8 mouse cellular contexts compared by ENCODE assay signal in genomic region chr11:6365885-6366284, GRCm38 (mm10). TPM values are rescaled to one million over a fixed set of nuclear protein-coding genes. Genes with fewer than 3 reads are reported as not detected.
A peak's percentile ranks its signal among the peaks of the same experiment; 100 is the strongest.
DNase-seq lines count a peak whose midpoint lies in the region; ATAC-seq and TF ChIP-seq lines count a peak whose summit lies in the region.

No protein-coding gene starts in this region.

- TF ChIP-seq CTCF in spleen, adult 2 months (IDR thresholded peaks at IDR 0.05; ENCODE audit: extremely low read depth, insufficient read depth, insufficient read length, insufficient replicate concordance) = peak; percentile 81; the same call in 1 of the 2 replicates

- no peaks in the 10 kb centered on the region for H3K36me3 ChIP-seq in embryonic facial prominence, embryonic 14.5 days (ENCODE audit: control insufficient read depth, insufficient read depth, low read length)
- H3K36me3 ChIP-seq in heart, embryonic 10.5 days = no peaks in the 10 kb centered on the region
- no peaks in the 10 kb centered on the region for H3K36me3 ChIP-seq in limb, embryonic 15.5 days
- no peaks in the 10 kb centered on the region for H3K36me3 ChIP-seq in midbrain, embryonic 16.5 days (ENCODE audit: control insufficient read depth, insufficient read depth, low read length)
- H3K36me3 ChIP-seq in spleen, adult 2 months (ENCODE audit: control insufficient read depth, insufficient read depth, low read length) = no peaks in the 10 kb centered on the region

- ATAC-seq in embryonic facial prominence, embryonic 14.5 days (ENCODE audit: low read depth) = peak; percentile 70
- ATAC-seq in limb, embryonic 15.5 days (ENCODE audit: insufficient number of reproducible peaks, low FRiP score, low TSS enrichment, low read depth) = peak; percentile 54; the same call in 1 of the 2 replicates
- 0 out of 2 replicates have a peak, but pooled peaks have one; percentile 39 for ATAC-seq in midbrain, embryonic 16.5 days

- no peak for TF ChIP-seq POLR2A in spleen, adult 2 months (IDR thresholded peaks at IDR 0.05; ENCODE audit: low read depth, low read length)

- H3K4me2 ChIP-seq in embryonic facial prominence, embryonic 14.5 days (ENCODE audit: low read depth, low read length) = no peak overlapping the region
- H3K4me2 ChIP-seq in limb, embryonic 15.5 days = no peak overlapping the region
- no peak overlapping the region for H3K4me2 ChIP-seq in midbrain, embryonic 16.5 days (ENCODE audit: low read length)

- H3K9ac ChIP-seq in embryonic facial prominence, embryonic 14.5 days (ENCODE audit: low read depth, low read length) = no peak overlapping the region
- no peak overlapping the region for H3K9ac ChIP-seq in limb, embryonic 15.5 days
- H3K9ac ChIP-seq in midbrain, embryonic 16.5 days (ENCODE audit: low read depth, low read length) = no peak overlapping the region

- H3K4me3 ChIP-seq in embryonic facial prominence, embryonic 14.5 days (ENCODE audit: low read depth, low read length) = no peak overlapping the region
- H3K4me3 ChIP-seq in heart, embryonic 10.5 days = no peak overlapping the region
- H3K4me3 ChIP-seq in limb, embryonic 15.5 days = no peak overlapping the region
- H3K4me3 ChIP-seq in midbrain, embryonic 16.5 days (ENCODE audit: low read depth, low read length) = no peak overlapping the region
- H3K4me3 ChIP-seq in spleen, adult 2 months (ENCODE audit: extremely low read depth, insufficient read depth, insufficient read length) = no peak overlapping the region

- no peaks in the 10 kb centered on the region for H3K4me1 ChIP-seq in embryonic facial prominence, embryonic 14.5 days (ENCODE audit: control insufficient read depth, insufficient read depth, low read length)
- no peaks in the 10 kb centered on the region for H3K4me1 ChIP-seq in heart, embryonic 10.5 days
- peaks cover 9% of the 10 kb centered on the region; the same call in 1 of the 2 replicates for H3K4me1 ChIP-seq in limb, embryonic 15.5 days
- H3K4me1 ChIP-seq in midbrain, embryonic 16.5 days (ENCODE audit: control insufficient read depth, insufficient read depth, low read length) = peaks cover 2% of the 10 kb centered on the region; the same call in 1 of the 2 replicates
- H3K4me1 ChIP-seq in spleen, adult 2 months (ENCODE audit: control insufficient read depth, insufficient read depth, insufficient read length) = peaks cover 2% of the 10 kb centered on the region; the same call in 1 of the 2 replicates

- peak; percentile 80 for DNase-seq in 3T3-L1 (ENCODE audit: low read depth, low spot score)
- peak; percentile 87 for DNase-seq in adrenal gland, postnatal 14 days
- peak; percentile 67 for DNase-seq in embryonic facial prominence, embryonic 14.5 days (ENCODE audit: low spot score)
- peak; percentile 92 for DNase-seq in heart, embryonic 10.5 days (ENCODE audit: low spot score)
- DNase-seq in kidney, adult 9 months = peak; percentile 85
- peak; percentile 77 to 81 for DNase-seq in spleen, adult 2 months (ENCODE audit: low read depth in 1 of 2, low spot score in 2 of 2)

- H3K27me3 ChIP-seq in embryonic facial prominence, embryonic 14.5 days (replicated peaks; ENCODE audit: control insufficient read depth, insufficient read depth, low read length) = no peaks in the 10 kb centered on the region
- H3K27me3 ChIP-seq in heart, embryonic 10.5 days (ENCODE audit: insufficient read depth, poor library complexity, severe bottlenecking) = no peaks in the 10 kb centered on the region
- H3K27me3 ChIP-seq in limb, embryonic 15.5 days = no peaks in the 10 kb centered on the region
- H3K27me3 ChIP-seq in midbrain, embryonic 16.5 days (ENCODE audit: control insufficient read depth, insufficient read depth, low read depth, low read length) = no peaks in the 10 kb centered on the region
- H3K27me3 ChIP-seq in spleen, adult 2 months (ENCODE audit: control insufficient read depth, insufficient read depth, low read length) = no peaks in the 10 kb centered on the region

- WGBS in embryonic facial prominence, embryonic 14.5 days = 15% methylated on average over 11 of the region's 11 CpGs
- 18% methylated on average over 11 of the region's 11 CpGs for WGBS in heart, embryonic 10.5 days
- WGBS in limb, embryonic 15.5 days = 14% methylated on average over 11 of the region's 11 CpGs
- 21% methylated on average over 11 of the region's 11 CpGs for WGBS in midbrain, embryonic 16.5 days
- 2% methylated on average over 11 of the region's 11 CpGs for WGBS in spleen, adult 2 months

- H3K9me3 ChIP-seq in embryonic facial prominence, embryonic 14.5 days (ENCODE audit: control insufficient read depth, low read length) = no peaks in the 10 kb centered on the region
- no peaks in the 10 kb centered on the region for H3K9me3 ChIP-seq in heart, embryonic 10.5 days
- no peaks in the 10 kb centered on the region for H3K9me3 ChIP-seq in limb, embryonic 15.5 days
- H3K9me3 ChIP-seq in midbrain, embryonic 16.5 days (replicated peaks; ENCODE audit: control insufficient read depth, low read length, poor library complexity, severe bottlenecking) = no peaks in the 10 kb centered on the region

- no peak overlapping the region; the same call in 1 of the 2 replicates for H3K27ac ChIP-seq in embryonic facial prominence, embryonic 14.5 days (replicated peaks; ENCODE audit: low read depth, low read length)
- H3K27ac ChIP-seq in heart, embryonic 10.5 days = peak overlapping the region; percentile 67; the same call in 1 of the 2 replicates
- no peak overlapping the region for H3K27ac ChIP-seq in limb, embryonic 15.5 days
- no peak overlapping the region for H3K27ac ChIP-seq in midbrain, embryonic 16.5 days (ENCODE audit: low read length)
- H3K27ac ChIP-seq in spleen, adult 2 months (ENCODE audit: insufficient read depth, low read length) = peak overlapping the region; percentile 71

RNA-seq across cellular contexts. Expression of gene Zmiz2, which starts 23.0 kb away (rescaled TPM):
- 44.7 and 51.3 TPM in 2 replicates for total RNA-seq in adrenal gland, postnatal 14 days (2021)
- 11.2 and 12.4 TPM in 2 replicates for polyA plus RNA-seq in embryonic facial prominence, embryonic 14.5 days (2014; fragmentation: Nextera tagmentation; extraction: Ambion mirVana)
- 8.1 and 10.2 TPM in 2 replicates for polyA plus RNA-seq in heart, embryonic 10.5 days (2016; fragmentation: Nextera tagmentation; extraction: Ambion mirVana)
- polyA plus RNA-seq in limb, embryonic 15.5 days (2015; fragmentation: Nextera tagmentation; extraction: Ambion mirVana) = 10.0 TPM in 2 replicates
- 30.2 and 33.4 TPM in 2 replicates for polyA plus RNA-seq in midbrain, embryonic 16.5 days (2015; fragmentation: Nextera tagmentation; extraction: Ambion mirVana)
- 118 and 142 TPM in 2 replicates for polyA plus RNA-seq in spleen, adult 2 months (2012; rRNA removed)

RNA-seq across cellular contexts. Expression of gene Ppia, which starts 49.4 kb away (rescaled TPM):
- total RNA-seq in adrenal gland, postnatal 14 days (2021) = 1,829 and 1,894 TPM in 2 replicates
- 4,672 and 4,857 TPM in 2 replicates for polyA plus RNA-seq in embryonic facial prominence, embryonic 14.5 days (2014; fragmentation: Nextera tagmentation; extraction: Ambion mirVana)
- 4,882 and 5,148 TPM in 2 replicates for polyA plus RNA-seq in heart, embryonic 10.5 days (2016; fragmentation: Nextera tagmentation; extraction: Ambion mirVana)
- 4,193 and 4,412 TPM in 2 replicates for polyA plus RNA-seq in limb, embryonic 15.5 days (2015; fragmentation: Nextera tagmentation; extraction: Ambion mirVana)
- 3,917 and 4,008 TPM in 2 replicates for polyA plus RNA-seq in midbrain, embryonic 16.5 days (2015; fragmentation: Nextera tagmentation; extraction: Ambion mirVana)
- polyA plus RNA-seq in spleen, adult 2 months (2012; rRNA removed) = 333 and 340 TPM in 2 replicates

Comparison
In these comparisons a context has a peak if more than half of its experiments do, and no peak if none do; other contexts are left out.
1. H3K27ac ChIP-seq: peak in heart, embryonic 10.5 days (single experiment) and spleen, adult 2 months (single experiment); none in embryonic facial prominence, embryonic 14.5 days (single experiment), limb, embryonic 15.5 days (single experiment) and midbrain, embryonic 16.5 days (single experiment).
2. RNA of gene Ppia, which starts 49.4 kb away (polyA plus RNA-seq): 4,882 to 5,148 TPM in heart, embryonic 10.5 days, 4,672 to 4,857 TPM in embryonic facial prominence, embryonic 14.5 days, 4,193 to 4,412 TPM in limb, embryonic 15.5 days and 3,917 to 4,008 TPM in midbrain, embryonic 16.5 days; 333 to 340 TPM in spleen, adult 2 months; every median in the first group is over 10 times any median in the second.
3. Peak in every context shown above with its lines, with median percentiles within 50 percentile points of each other: DNase-seq and ATAC-seq.